Mouse (Mus musculus): ENCODE measurements around the gene Tnfrsf12a.

Gene Tnfrsf12a

DNA sequence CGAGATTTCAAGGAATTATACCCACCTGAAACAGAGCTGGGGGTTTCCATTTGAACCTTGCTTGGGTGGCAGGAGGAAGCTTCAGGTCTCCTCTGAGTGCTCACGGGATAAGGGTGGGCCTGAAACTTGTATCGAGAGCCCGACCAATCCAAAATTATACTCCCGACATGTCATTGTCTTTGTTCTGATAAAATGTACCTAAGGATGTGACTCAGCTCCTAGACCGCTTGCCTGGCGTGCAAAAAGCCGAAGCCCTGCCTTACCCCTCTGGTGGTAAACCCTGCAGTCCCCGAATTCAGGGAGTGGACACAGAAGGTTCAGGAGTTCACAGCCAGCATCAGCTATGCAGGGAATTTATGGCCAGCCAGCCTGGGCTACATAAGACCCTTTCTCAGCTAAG, 3.1 kb upstream of the Tnfrsf12a start:
- no peak for DNase-seq (ENCODE audit: low read depth)

DNA sequence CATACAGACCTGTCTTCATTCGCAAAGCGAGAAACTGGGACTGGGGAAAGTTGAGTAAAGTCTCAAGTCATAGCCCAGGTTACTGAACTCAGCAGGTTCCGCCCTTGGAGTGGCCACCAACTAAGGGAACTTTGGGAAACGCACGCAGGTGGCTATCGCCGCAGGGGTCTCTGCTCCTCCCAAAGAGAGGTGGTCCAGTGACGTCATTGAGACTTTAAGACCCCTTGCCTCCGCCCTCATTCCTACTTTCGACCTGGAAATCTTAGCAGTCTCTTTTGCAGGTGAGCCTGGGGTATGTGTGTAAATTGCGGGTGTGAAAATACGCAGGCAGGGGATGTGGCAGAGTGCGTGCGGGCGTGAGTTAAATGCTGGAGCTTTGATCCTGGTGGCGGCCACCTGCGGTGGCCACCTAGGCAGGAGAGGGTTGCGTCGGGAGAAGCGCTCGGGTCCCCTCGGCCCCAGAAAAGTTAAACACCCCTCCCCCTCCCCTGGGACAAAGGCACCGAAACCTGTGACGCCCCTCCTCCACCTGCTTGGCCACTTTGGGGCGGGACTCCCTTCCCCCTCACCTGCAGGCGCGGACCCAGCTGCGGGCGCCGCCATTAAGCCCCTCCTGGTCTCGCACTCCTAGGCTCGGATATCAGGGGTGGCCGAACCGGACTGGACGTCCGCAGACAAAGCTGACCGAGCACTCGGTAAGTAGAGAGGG, 2.0 kb upstream of the Tnfrsf12a start, which contains the start of gene Cldn6:
Cldn6 (plus strand) TSS at position 123 of the 709 bp plus-strand sequence.
- no peak for DNase-seq (ENCODE audit: low read depth)

DNA sequence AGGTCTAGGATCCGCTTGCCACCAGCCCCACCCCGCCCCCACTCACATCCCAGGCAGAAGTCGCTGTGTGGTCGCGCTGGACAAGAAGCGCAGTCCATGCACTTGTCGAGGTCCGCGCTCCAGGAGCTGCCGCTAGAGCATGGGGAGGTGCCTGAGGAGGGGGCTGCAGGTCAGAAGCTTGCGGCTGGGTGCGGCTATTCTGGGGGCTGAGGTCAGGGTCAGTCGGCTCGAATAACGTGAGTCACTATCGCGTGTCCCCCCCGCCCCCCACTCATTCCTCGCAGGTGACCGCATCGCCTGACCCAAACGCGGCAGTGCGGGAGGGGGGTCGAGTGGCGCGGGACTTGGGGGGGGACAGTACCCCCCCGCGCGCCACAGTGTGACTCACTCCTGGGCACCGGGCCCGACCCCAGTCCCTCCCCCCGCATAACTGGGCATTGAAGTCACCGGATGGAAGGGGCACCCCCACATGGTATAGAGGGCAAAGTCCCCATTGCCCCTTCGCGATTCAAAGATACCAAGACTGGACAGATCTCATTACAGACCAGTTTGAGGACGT, 716 bp downstream of the Tnfrsf12a start:
- no peak for DNase-seq (ENCODE audit: low read depth)

DNA sequence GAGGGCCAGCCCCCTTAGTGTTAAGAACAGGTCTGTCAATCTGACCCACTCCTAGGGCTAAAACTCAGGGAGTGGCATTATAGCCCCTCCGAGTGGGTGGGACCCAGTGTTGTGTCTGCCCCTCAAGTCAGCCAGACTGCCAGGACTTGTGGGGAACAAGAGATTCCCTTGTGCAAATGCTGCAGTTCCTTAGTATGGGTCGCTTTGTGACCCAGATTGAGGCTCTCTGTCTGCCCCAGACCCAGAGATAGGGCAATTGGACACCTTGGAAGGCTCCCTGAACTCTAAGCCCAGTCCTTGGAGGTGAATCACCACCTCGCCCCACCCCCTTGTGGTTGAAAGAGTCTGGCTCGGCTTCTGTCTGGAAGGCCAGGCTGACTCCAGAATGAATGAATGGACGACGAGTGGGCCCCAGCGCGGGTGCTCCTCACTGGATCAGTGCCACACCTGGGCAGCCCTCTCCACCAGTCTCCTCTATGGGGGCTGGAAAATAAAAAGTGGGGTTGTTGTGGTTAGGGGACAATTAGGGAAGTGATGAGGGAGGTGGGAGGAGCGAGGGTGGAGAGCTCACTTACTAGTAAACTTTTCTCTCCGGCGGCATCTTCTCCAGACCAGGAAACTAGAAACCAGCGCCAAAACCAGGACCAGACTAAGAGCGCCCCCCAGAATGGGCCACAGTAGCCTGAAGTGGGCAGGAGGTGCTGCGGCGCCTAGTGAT, 1.5 kb downstream of the Tnfrsf12a start:
- DNase-seq (ENCODE audit: low read depth): no peak

- no peak for DNase-seq (ENCODE audit: low read depth)
Observed at GRCm38 (mm10) chr17:23675127-23675526, 2.1 kb downstream of the Tnfrsf12a start.

DNA sequence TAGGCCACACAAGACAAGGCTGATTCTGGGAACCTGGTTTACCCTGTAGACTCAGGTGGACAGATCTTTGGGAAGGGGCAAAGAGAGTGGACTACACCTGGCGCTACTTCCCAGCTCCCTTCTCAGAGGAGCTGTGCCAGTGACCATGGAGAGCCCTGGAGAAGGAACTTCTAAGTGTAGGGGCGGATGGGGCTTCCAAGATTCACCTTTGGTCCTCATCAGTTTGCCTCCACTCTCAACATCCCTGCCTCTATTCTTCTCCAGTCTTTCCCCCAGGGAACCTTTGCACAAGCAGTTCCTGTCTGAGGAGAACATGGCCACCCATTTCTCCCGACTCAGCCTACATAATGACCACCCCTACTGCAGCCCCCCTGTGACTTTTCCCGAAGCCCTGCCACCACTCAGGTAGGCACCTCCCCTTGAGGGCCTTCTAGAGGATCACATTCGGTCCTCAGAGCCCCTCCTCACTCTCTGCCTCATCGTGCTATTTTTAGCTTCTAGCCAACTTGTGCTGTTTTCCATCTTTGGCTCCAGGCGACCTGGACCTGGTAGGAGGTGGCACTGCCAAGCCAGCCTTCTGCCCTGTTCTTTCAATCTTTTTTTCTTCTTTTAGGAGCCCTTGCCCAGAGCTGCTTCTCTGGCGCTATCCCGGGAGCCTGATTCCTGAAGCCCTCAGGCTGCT, 2.9 kb downstream of the Tnfrsf12a start:
- DNase-seq (ENCODE audit: low read depth): no peak

DNA sequence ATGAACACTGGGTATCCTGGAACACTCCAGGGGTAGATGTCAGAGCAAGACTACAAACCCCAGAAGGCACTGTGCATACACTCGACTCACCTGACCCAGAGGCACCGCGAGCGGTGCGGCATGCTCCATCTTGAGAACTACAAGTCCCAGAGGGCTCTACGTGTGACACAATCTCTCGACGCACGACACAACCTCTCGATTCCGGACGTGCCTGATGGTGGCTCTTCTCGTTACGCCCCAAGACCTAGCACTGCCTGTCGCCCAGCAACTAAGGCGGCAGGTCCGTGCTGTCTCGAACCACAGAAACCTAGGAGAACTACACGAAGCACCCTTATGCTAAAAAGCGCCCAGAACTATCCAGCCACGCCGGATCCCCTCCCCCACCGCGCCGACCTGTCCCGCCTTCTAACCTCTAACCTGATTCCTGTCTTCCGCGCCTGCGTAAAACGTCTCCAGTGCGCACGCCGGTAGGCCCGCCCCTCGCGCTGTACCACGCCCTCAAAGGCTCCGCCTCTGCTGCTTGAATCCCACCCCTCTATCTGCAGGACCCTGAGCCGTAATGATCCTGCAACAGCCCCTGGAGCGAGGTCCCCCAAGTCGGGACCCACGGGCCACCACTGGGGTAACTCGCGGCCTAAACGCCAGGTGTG, 3.7 kb downstream of the Tnfrsf12a start, which contains the start of the genes Hcfc1r1 and Thoc6:
Hcfc1r1 (plus strand) TSS at position 173 of the 650 bp plus-strand sequence.
Thoc6 (minus strand) TSS at position 459 of the 650 bp plus-strand sequence.
- DNase-seq (ENCODE audit: low read depth): peak; percentile 93

DNA sequence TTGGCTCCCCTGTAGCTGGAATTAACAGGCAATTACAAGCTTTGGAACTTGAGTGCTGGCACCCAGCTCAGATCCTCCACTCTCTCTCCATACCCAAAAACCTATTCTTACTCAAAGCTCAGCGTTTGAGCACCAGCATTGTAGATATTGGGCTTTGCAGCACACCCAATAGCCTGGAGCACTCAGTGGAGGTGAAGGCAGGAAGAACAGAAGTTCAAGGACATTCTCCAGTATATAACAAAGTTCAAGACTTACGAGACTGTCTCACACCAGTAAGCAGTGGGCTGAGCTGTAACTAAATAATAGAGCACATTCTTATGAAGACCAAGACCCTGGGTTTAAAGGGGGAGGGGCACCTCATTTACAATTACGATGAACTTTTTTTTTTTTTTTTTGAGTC, 4.5 kb downstream of the Tnfrsf12a start:
- no peak for DNase-seq (ENCODE audit: low read depth)

GRCm38 (mm10) chr17:23671519-23671918, 5.7 kb downstream of the Tnfrsf12a start:
- DNase-seq (ENCODE audit: low read depth): no peak

- DNase-seq (ENCODE audit: low read depth): no peak
Observed at GRCm38 (mm10) chr17:23670516-23671074, 6.7 kb downstream of the Tnfrsf12a start.

DNA sequence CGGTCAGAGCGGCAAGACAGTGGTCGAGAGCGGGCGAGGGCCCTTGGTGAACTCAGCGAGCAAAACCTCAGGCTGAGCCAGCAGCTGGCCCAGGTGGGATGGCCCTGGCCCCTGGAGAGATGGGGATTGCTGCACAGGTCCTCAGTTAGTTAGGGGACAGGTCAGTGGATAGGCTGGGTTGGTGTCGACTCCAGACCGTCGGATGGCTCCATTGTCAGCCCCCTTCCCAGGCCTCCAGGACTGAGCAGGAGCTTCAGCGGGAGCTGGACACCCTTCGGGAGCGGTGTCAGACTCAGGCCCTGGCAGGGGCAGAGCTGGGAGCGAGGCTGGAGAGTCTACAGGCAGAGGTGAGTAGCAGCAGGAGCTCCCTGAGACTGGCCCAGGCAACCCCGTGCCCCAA, 11.8 kb downstream of the Tnfrsf12a start:
- no peak for DNase-seq (ENCODE audit: low read depth)

- DNase-seq (ENCODE audit: low read depth): no peak
Observed at GRCm38 (mm10) chr17:23664556-23665021, 12.7 kb downstream of the Tnfrsf12a start.

DNA sequence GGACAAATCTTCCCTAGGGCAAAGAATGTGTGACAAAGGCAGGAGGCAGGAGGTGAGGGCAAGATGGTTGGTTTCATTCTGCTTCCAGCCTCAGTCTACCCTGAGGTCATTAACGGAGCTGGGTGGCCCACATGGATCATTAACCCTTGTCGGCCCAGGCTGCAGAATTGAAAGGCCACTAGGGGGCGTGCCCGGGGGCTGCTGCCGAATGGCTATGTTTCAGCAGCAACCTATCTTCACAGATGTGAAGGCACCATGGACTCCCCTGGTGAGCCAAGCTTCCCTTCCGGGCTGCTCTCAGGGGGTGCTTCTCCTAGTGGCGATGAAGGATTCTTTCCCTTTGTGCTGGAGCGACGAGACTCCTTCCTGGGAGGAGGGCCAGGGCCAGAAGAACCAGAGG, 15.7 kb downstream of the Tnfrsf12a start:
- no peak for DNase-seq (ENCODE audit: low read depth)

GRCm38 (mm10) chr17:23660876-23661200, 16.4 kb downstream of the Tnfrsf12a start:
- DNase-seq (ENCODE audit: low read depth): no peak

DNA sequence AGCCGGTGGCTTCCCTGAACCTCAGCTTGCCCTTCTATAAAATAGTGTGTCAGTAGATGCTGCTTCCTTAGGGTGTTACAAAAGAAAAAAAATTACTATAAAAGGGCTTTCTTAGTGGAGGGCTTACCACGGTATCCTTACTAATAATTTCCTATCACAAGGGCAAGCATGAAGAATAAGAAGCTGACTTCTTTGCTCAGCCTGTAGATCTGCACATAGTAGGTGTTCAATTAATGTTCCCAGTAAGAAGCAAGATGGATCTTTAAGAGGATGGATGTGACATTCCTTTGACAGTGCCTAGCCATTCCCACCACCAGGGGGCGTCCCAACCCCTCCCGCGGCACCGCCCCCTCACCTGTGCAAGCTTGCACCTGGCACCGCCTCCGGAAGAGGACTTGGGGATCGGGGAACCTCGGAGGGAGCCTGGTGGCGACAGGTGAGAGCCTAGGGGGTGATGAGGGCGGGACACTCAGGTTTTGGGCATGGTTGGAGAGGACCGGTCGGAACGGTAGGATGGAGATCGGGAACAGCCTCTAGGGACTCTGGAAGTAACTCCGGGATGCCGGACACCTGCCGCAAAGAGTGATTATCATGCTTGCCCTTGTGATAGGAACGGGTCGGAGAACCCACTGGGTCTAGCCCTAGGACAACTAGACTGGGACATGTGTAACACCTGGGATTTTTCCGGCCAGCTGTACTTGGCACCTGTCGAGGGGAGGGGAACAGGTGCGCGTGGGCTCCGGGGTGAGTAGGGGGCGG, 17.0 kb downstream of the Tnfrsf12a start, which contains the start of gene Bicdl2:
Bicdl2 (plus strand) TSS at position 390 of the 759 bp plus-strand sequence.
- no peak for DNase-seq (ENCODE audit: low read depth)

- no peak for DNase-seq (ENCODE audit: low read depth)
Observed at GRCm38 (mm10) chr17:23658450-23658849, 18.8 kb downstream of the Tnfrsf12a start.

DNA sequence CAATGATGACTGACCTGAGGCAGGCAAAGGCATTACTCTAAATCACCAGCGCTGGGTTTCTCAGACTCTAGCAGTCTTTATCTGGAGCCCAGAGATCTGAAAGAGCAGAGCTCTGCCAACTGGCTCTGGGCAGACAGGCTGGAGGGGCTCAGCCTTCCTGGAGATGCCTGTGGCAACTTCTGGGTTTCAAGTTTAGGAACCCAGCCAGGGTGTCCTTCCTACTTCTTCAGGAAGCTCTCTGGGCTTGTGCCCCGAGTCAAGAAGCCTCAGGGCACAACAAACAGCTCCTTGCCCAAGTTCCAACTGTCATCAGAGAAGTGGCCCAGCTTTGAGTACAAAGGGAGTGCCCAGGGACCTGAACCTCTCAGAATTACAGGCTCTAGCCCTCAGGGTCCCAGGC, 22.9 kb downstream of the Tnfrsf12a start:
- DNase-seq (ENCODE audit: low read depth): no peak

- DNase-seq (ENCODE audit: low read depth): no peak
Observed at GRCm38 (mm10) chr17:23654001-23654400, 23.3 kb downstream of the Tnfrsf12a start.

DNA sequence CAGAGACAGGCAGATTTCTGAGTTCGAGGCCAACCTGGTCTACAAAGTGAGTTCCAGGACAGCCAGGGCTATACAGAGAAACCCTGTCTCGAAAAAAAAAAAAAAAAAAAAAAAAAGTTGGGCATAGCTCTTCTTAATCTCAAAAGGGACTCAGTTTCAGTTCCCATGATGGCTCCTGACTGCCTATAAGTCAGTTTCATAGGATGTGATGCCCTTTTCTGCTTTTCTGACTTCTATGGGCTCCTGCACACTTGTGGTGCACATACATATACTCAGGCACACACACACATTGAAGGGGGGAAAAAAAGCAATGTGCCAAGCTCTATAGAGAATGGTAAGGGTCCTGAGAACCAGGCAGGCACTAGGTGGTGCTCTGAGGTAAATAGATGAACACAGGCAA, 23.9 kb downstream of the Tnfrsf12a start:
- DNase-seq (ENCODE audit: low read depth): no peak

- DNase-seq (ENCODE audit: low read depth): no peak
Observed at GRCm38 (mm10) chr17:23651363-23651762, 25.9 kb downstream of the Tnfrsf12a start.

DNA sequence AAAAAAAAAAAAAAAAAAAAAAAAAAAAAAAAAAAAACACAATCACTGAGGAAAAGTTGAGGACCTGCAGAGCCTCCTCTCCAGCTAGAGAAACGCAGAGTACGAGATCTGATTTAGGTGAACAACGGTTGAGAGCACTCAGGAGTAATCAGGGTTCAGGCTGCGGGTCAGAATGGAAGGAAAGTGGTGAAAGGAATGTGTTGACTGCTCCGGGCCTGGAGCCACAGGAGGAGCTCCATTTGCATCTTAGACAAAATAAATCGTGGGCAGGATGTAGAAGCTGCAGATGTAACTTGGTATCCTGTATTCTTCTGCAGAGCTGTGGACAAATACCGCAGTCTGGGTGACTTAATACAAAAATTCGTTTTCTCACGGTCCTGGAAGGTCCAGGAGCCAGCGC, 31.4 kb downstream of the Tnfrsf12a start:
- no peak for DNase-seq (ENCODE audit: low read depth)
